Mouse (Mus musculus) neural tube, embryonic 13.5 days (tissue): Measurements from ENCODE around the gene Dusp19. TPM values are rescaled to one million over a fixed set of nuclear protein-coding genes. Genes with fewer than 3 reads are reported as not detected.
A peak's percentile ranks its signal among the peaks of the same experiment; 100 is the strongest.

Experiments used
- ATAC-seq: fragments of 200-750 bp; cut with Nextera tagmentation; 2 replicates; pipeline ENCODE4 v1.8.0; 2017; ENCODE audit warnings: low read depth, mild to moderate bottlenecking, moderate TSS enrichment, moderate library complexity
- H3K27ac ChIP-seq: fragments of 300-500 bp; sonication (generic); replicated peaks from 2 replicates; pipeline ENCODE4 v1.5.1; 2015; ENCODE audit warnings: moderate library complexity, mild to moderate bottlenecking, inconsistent platforms
- H3K27me3 ChIP-seq: fragments of 300-500 bp; sonication (generic); 2 replicates; pipeline ENCODE4 v1.6.1; 2015; ENCODE audit warnings: mild to moderate bottlenecking, inconsistent platforms
- H3K36me3 ChIP-seq: fragments of 300-500 bp; sonication (generic); 2 replicates; pipeline ENCODE4 v1.6.1; 2015; ENCODE audit warnings: mild to moderate bottlenecking, inconsistent platforms
- H3K4me1 ChIP-seq: fragments of 300-500 bp; sonication (generic); replicated peaks from 2 replicates; pipeline ENCODE4 v1.6.1; 2015; ENCODE audit warnings: inconsistent platforms
- H3K4me2 ChIP-seq: fragments of 300-500 bp; sonication (generic); 2 replicates; pipeline ENCODE4 v1.6.1; 2015; ENCODE audit warnings: inconsistent platforms, mild to moderate bottlenecking, moderate library complexity
- H3K4me3 ChIP-seq: fragments of 300-500 bp; sonication (generic); 2 replicates; pipeline ENCODE4 v1.5.1; 2015; ENCODE audit warnings: mild to moderate bottlenecking, inconsistent platforms
- H3K9ac ChIP-seq: fragments of 300-500 bp; sonication (generic); 2 replicates; pipeline ENCODE4 v1.6.1; 2015; ENCODE audit warnings: moderate library complexity, mild to moderate bottlenecking, inconsistent platforms
- H3K9me3 ChIP-seq: fragments of 300-500 bp; sonication (generic); 2 replicates; pipeline ENCODE4 v1.6.1; 2016; ENCODE audit warnings: inconsistent platforms
- WGBS: fragments of 180-500 bp; shearing (Covaris S2); methylation state at CpG from one replicate; pipeline ENCODE4 v1.1.7; 2015; 5-methylcytosine and 5-hydroxymethylcytosine counted together
- microRNA counts: library from miRNA; unstranded; fragments of <30 nt; microRNA quantifications from one replicate; lab custom pipeline; 2016
- microRNA-seq: library from miRNA; unstranded; fragments of <30 nt; microRNA quantifications from one replicate; pipeline ENCODE4, GENCODE M21; 2016
- polyA plus RNA-seq: library from polyadenylated mRNA; unstranded; fragments of >200 nt; fragmentation: Nextera tagmentation; extraction: Ambion mirVana; gene quantifications from 2 replicates; pipeline ENCODE4 v1.2.1, GENCODE M21; 2015

The Dusp19 gene
- polyA plus RNA-seq, 1 experiment from 2014 or later: 16.2 TPM

DNA sequence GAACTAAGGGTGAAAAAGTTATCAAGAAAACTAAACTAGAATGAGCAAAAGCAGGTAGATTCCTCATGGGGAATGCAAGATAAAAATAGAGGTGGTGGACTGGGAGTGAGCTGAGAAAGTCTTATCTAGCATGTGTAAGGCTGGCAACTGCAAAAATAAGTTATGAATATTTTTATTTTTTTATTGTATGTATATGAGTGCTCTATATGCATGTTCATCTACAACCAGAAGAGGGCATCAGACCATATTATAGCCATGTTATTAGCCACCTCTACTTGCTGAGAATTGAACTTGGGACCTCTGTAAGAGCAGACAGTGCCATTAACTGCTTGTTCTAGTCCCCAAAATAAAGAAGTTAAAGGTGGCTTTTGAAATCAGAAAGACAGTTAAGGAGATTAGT, 44.6 kb downstream of the Dusp19 start:
- no peak overlapping the region for H3K4me2 ChIP-seq
- no peaks in the 10 kb centered on the region for H3K27me3 ChIP-seq
- no peak overlapping the region for H3K4me3 ChIP-seq
- ATAC-seq: no peak
- H3K4me1 ChIP-seq: no peaks in the 10 kb centered on the region
- no peak overlapping the region for H3K9ac ChIP-seq
- no peaks in the 10 kb centered on the region for H3K9me3 ChIP-seq
- H3K36me3 ChIP-seq: peaks cover 28% of the 10 kb centered on the region
- no peak overlapping the region for H3K27ac ChIP-seq

GRCm38 (mm10) chr2:80662682-80663081, 45.8 kb downstream of the Dusp19 start:
- WGBS: 96% methylated on average over 2 of the region's 2 CpGs
- Histone ChIP-seq H3K4me3 (no peak overlapping the region), H3K4me2 (no peak overlapping the region), H3K4me1 (no peaks in the 10 kb centered on the region), H3K27ac (no peak overlapping the region), H3K27me3 (no peaks in the 10 kb centered on the region), H3K9me3 (no peaks in the 10 kb centered on the region), H3K9ac (no peak overlapping the region), H3K36me3 (peaks cover 21% of the 10 kb centered on the region; the same call in 1 of the 2 replicates)
- ATAC-seq: no peak

DNA sequence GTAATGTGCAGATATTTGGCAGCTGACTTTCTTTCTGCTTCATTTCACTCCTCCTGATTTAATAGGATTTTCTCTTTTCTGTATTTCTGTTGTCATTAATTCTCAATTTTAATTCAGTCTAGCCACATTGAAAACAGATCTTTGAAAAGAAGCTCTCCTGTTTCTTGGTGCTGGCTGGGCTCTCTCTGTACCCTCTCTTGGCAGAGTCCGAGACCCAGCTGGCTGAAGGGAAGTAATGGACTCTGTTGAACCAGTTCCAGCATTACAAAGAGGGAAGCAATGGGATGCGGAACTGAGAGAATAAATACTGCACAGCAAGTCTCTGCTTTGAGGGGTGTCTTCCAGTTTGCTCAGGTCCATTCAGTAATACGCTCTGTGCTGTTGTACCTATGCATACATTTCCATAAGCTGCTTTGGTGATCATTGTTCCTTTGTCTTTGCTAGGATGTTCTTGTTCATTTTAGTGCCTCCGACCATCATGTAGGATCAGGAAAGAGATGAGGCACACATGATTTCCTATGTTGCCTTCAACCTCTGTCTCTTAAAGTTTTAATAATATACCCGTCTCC, 50.6 kb downstream of the Dusp19 start:
- no peaks in the 10 kb centered on the region for H3K4me1 ChIP-seq
- no peaks in the 10 kb centered on the region for H3K27me3 ChIP-seq
- H3K9ac ChIP-seq: no peak overlapping the region
- 0 out of 2 replicates have a peak, but pooled peaks have one; percentile 19 for ATAC-seq
- no peak overlapping the region for H3K27ac ChIP-seq
- no peak overlapping the region for H3K4me2 ChIP-seq
- H3K9me3 ChIP-seq: no peaks in the 10 kb centered on the region
- peaks cover 15% of the 10 kb centered on the region; the same call in 1 of the 2 replicates for H3K36me3 ChIP-seq
- H3K4me3 ChIP-seq: no peak overlapping the region
- WGBS: 78% methylated on average over 5 of the region's 5 CpGs

GRCm38 (mm10) chr2:80669868-80670666, 53.2 kb downstream of the Dusp19 start:
- no peak overlapping the region for H3K4me2 ChIP-seq
- H3K36me3 ChIP-seq: peaks cover 8% of the 10 kb centered on the region; the same call in 1 of the 2 replicates
- no peak for ATAC-seq
- H3K4me3 ChIP-seq: no peak overlapping the region
- no peak overlapping the region for H3K9ac ChIP-seq
- WGBS: 77% methylated on average over 11 of the region's 11 CpGs
- H3K4me1 ChIP-seq: no peaks in the 10 kb centered on the region
- no peak overlapping the region for H3K27ac ChIP-seq
- H3K9me3 ChIP-seq: no peaks in the 10 kb centered on the region
- no peaks in the 10 kb centered on the region for H3K27me3 ChIP-seq

DNA sequence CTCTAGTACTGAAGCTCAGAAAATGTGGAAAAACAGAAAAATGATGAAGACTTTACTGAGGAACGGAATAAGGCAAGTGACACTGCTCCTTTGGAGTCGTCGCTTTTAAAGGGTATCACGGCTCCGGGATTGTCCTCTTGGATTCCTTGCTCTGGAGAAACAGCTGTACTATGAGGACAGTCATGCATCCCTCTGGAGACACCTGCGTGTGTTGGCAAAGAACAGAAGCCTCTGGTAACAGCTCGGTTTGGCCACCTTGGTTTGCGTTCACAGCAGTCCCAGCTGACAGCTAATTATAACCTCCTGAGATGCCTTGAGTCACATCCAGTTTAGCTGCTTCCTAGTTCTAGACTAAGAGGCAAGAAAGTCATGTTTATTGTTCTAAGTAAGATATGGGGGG, 62.0 kb downstream of the Dusp19 start:
- Histone ChIP-seq H3K9ac (no peak overlapping the region), H3K4me2 (no peak overlapping the region), H3K27me3 (no peaks in the 10 kb centered on the region), H3K4me1 (no peaks in the 10 kb centered on the region), H3K9me3 (no peaks in the 10 kb centered on the region), H3K36me3 (no peaks in the 10 kb centered on the region), H3K27ac (no peak overlapping the region), H3K4me3 (no peak overlapping the region)
- ATAC-seq: no peak
- 91% methylated on average over 8 of the region's 8 CpGs for WGBS

MicroRNA genes within 50 kb of the gene (microRNA counts, 519-probe panel; counts per million panel counts)
- microRNA mmu-miR-684 (lab: Ali Mortazavi, UCI): not detected

Small RNAs within 50 kb of the gene (microRNA-seq; reads per million reads assigned to microRNA genes)
- not detected for gene Mir684-1

Other genes starting within 250 kb of the Dusp19 start
- gene Frzb, start 169.4 kb upstream of the Dusp19 start, polyA plus RNA-seq: 25.6 and 26.0 TPM in 2 replicates
- 90.5 and 104 TPM in 2 replicates for gene Nckap1, start 35.7 kb upstream of the Dusp19 start, polyA plus RNA-seq
- 54.9 and 59.0 TPM in 2 replicates for gene Nup35, start 191 bp downstream of the Dusp19 start, polyA plus RNA-seq